Mouse (Mus musculus): ENCODE data around the gene Ddx39b.
"Not testable (repeated sequence)": the region's sequence is repeated elsewhere in the genome, so short reads cannot be mapped to it uniquely, and the experiment has no call there.

Ddx39b gene

GRCm38 (mm10) chr17:35262664-35263522, 21.3 kb downstream of the Ddx39b start, which contains the start of gene H2-D1:
Gene H2-D1 (plus strand): TSS chr17:35262730.
- peak; percentile 98 to 99 for DNase-seq

DNA sequence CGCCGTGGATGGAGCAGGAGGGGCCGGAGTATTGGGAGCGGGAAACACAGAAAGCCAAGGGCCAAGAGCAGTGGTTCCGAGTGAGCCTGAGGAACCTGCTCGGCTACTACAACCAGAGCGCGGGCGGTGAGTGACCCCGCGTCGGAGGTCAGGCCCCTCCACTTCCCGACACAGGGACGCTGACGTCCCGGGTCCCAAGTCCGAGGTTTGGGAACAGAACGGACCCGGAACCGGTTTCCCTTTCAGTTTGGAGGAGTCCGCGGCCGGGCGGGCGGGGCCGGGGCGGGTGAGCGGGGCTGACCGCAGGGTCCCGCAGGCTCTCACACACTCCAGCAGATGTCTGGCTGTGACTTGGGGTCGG, 22.0 kb downstream of the Ddx39b start:
- DNase-seq = peak; percentile 52 to 71

- DNase-seq = peak in 1 of 2 experiments; percentile 27
Observed at GRCm38 (mm10) chr17:35267399-35268086, 26.0 kb downstream of the Ddx39b start.

DNA sequence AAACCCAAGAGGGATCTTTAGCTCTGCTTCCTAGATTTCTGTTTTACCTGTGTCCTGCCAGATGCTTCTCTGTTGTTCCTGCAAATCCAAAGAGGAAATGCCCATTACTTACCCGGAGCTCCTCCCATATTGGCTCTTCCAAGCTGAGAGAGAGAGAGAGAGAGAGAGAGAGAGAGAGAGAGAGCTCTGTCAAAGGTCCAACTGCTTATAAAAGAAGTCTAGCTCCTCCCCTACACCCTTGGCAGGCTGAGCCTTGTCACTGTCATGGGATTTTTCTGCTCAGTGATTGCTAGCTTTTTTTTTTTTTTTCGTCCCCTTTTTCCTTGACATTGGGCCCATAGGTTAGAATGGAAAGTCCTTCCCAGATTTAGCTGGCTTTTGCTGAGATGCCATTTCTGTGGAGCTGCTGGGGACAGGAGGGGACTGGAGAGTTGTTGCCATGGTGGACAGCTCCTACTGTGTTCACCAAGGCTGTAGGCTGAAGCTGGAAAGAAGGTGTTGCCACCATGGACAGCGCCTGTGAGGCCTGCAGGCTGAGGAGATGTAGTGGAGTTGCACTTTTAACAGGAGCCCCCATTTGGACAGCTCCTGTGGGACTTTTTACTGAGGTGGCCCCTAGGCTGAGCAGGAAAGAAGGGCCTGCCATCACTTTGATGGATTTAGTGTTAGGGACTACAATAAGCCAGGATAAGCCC, 28.3 kb downstream of the Ddx39b start:
- DNase-seq = peak; percentile 51 to 63

- peak in 1 of 2 experiments; percentile 23 for DNase-seq
Observed at GRCm38 (mm10) chr17:35272249-35272648, 30.7 kb downstream of the Ddx39b start.

GRCm38 (mm10) chr17:35274770-35275169, 33.2 kb downstream of the Ddx39b start:
- peak; percentile 88 to 94 for DNase-seq

DNA sequence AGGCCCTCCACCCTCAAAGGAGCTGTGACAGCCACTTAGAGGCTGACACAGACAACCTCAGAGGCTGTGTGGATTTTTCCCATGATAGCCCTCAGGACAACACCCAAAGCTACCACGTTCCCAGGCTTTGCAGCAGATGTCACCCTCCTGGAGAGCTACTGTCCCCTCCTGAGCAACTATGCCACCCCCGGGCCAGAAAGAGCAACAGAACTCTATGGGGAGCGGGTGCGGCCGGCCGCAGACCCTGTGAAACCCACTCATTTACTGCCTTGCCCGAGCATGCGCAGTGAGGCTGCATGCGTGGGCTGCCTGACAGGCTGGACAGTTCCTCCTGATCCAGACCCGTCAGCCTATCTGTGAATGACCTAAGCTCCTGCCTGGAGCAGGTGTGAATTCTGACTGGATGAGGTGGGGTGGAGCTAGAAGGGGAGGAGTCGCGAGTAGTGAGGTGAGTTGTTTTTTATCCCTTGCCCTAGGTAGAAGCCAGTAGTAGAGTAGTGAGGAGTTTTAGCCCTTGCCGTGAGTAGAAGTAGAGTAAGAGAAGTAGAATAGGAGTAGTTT, 34.8 kb downstream of the Ddx39b start:
- DNase-seq = peak in 1 of 2 experiments; percentile 34

GRCm38 (mm10) chr17:35278049-35278448, 36.5 kb downstream of the Ddx39b start:
- DNase-seq = peak in 1 of 2 experiments; percentile 33

DNA sequence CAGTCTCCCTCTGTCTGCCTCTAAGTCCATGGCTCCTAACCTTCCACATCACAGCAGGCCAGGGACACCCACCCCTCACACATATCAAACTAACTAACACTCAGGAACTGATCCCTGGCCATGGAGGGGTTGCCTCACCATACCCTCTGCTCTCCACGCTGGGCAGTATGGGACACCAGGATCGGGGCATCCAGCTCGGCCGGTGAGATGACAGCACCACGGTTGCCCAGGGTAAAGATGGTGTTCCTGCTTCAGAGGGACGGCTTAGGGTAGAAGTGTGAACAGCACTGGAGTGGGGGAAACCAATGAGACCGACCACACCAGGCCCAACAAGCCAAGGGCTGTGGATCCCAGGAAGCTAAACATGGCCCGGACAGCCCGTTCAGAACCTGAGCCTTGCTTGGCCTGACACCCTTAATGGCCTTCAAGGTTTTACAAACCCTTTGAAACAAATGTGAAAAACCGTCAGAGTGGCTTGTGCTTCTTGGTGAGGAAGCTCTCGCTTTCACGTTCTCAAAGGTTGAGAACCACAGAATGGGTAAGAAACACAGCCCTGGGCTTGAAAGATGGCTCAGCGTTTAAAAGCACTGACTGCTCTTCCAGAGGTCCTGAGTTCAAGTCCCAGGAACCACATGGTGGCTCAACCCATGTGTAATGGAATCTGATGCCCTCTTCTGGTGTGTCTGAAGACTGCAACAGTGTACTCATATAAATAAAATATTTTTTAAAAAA, 37.6 kb downstream of the Ddx39b start:
- DNase-seq = peak in 1 of 2 experiments; percentile 32

GRCm38 (mm10) chr17:35280276-35280675, 38.7 kb downstream of the Ddx39b start:
- DNase-seq = peak in 1 of 2 experiments; percentile 28

DNA sequence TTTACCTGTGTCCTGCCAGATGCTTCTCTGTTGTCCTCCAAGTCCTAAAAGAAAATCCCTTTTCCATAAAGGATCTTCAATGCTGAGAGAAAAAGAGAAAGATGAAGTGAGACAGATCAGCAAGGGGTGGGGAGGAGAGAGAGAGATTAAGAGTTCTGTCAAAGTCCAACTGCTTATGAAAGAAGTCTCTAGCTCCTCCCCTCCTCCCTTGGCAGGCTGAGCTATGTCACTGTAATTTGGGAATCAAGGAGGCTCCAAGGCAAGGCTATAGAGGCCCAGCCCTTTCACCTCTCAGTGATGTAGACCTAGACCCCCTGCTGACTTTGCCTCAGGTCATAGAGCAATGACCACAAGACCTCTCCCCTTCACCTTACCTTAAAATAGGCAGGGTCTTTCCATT, 43.9 kb downstream of the Ddx39b start:
- DNase-seq = peak; percentile 27 to 48

- peak; percentile 57 to 76 for DNase-seq
Observed at GRCm38 (mm10) chr17:35295796-35296195, 54.2 kb downstream of the Ddx39b start.

DNA sequence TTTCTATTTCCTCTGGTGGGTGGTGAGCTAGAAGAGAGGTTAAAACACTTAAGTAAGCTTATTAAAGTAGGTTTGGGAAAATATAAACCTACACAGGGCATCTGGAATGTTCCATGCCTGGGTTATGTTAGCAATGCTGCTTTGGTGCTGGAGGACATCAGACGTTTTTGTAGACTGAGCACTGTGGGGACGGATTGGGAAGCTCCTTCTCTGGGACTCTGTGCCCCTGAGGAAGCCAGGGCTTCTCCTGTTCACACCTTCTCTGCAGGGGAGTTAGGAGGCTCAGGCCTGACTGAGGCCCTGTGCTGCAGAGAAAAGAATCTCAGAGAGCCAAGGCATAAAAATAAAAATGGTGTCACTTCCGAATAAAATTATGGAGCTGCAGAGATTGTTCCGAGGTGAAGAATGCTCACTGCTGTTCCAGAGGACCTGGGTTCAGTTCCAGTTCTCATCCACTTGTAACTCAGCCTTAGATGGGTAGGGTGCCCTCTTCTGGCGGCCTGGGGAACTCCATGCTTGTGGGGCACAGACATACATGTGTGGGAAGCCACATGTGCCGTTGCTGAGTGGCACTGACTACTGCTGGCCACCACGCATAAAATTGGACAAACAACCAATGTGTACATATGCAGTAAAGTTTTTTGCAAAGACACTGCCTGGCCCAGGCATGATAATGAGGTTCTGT, 58.9 kb downstream of the Ddx39b start:
- not testable (repeated sequence) for DNase-seq

DNA sequence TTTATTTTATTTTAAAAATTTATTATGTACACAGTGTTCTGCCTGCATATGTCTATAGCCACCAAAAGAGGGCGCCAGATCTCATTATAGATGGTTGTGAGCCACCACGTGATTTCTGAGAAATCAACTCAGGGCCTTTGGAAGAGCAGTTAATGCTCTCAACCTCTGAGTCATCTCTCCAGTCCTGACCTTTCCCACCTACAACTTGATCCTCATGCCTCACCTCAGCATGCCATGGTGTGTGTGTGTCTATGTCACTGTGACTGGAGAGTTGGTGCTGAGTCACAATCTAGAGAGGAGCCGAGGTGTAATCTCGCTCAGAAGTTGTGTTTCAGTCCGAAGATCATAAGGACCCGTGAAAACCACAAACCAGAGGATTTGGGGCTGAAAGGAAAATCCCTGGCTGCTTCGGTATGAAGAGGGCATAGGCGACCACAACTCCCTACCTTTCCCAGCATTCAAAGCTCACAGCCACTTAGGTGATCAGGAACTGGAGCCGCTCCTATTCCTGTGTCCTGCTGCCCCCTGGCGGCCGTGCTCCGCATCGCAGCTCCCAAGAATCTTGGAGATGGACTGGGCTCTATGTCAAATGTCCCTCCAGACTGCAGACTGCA, 60.2 kb downstream of the Ddx39b start:
- DNase-seq = peak; percentile 92 to 98

GRCm38 (mm10) chr17:35303271-35303670, 61.7 kb downstream of the Ddx39b start:
- DNase-seq = no peak

All from kidney, postnatal 25 days (tissue).